15 mouse cellular contexts compared by ENCODE assay signal in the genomic region with DNA sequence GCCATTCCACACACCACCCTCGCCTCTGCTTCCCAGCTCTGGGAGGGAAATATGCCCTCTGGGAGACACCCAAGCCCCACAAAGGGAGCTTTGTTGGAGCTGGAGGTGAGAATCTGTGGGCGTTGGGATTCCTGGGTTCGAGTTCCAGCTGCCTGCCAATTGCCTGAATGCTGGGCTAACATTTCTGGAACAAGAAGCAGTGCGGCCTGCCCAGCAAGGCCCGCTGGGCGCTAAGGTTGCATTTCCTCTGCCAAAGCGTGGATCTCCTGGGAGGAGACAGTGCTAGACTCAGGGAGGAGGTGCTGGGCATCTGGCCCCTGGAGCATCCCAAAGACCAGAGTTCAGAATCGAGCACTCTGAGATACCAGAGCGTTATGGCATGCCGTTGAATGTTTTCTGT. TPM values are rescaled to one million over a fixed set of nuclear protein-coding genes. Genes with fewer than 3 reads are reported as not detected.
DNase-seq lines count a peak whose midpoint lies in the region; ATAC-seq and TF ChIP-seq lines count a peak whose summit lies in the region.
"Had no signal": no experiment of that assay in that cellular context is flagged by ENCODE, and none has a peak within 500 bp of the region (broad histone marks: within the 10 kb centered on the region; RNA-seq: fewer than 3 reads in every experiment).

No protein-coding gene starts in this region.

- H3K4me2 ChIP-seq in embryonic facial prominence, embryonic 13.5 days = no peak overlapping the region
- H3K4me2 ChIP-seq: embryonic facial prominence, embryonic 12.5 days; hindbrain, embryonic 15.5 days had no signal

- intact Hi-C loops in gastrocnemius, postnatal 14 days (cut with DNase I; ENCODE audit: low total_unique reads) = loop anchor here (10.0 kb wide), 1 partner anchor 95 kb away; no protein-coding TSS in a partner anchor

- DNase-seq in embryonic facial prominence, embryonic 10.5 days (ENCODE audit: low spot score) = no peak
- DNase-seq in layer of hippocampus, adult 8-10 months (ENCODE audit: low spot score in 2 of 2) = peak; percentile 7 to 11
- DNase-seq in layer of hippocampus, adult 9-11 months = no peak
- peak; percentile 61 for DNase-seq in brain, embryonic 14.5 days (ENCODE audit: low read depth)
- DNase-seq in gastrocnemius, postnatal 14 days = peak; percentile 48
- DNase-seq in urinary bladder, adult 2 months (ENCODE audit: low spot score) = no peak
- DNase-seq: lung, adult 18-20 months had no signal

- no peak overlapping the region for H3K9ac ChIP-seq in embryonic facial prominence, embryonic 13.5 days
- H3K9ac ChIP-seq: embryonic facial prominence, embryonic 12.5 days; hindbrain, embryonic 15.5 days had no signal

- ATAC-seq in embryonic facial prominence, embryonic 13.5 days (ENCODE audit: insufficient number of reproducible peaks, insufficient read depth, low FRiP score, low TSS enrichment, low read depth) = no peak
- ATAC-seq in megakaryocyte progenitor cell, adult 5-6 weeks (replicated peaks; ENCODE audit: poor library complexity) = no peak
- ATAC-seq: activated CD4-positive, CD25-positive, alpha-beta regulatory T cell, adult 4 months had no signal

- WGBS in embryonic facial prominence, embryonic 13.5 days = 59% methylated on average over 10 of the region's 10 CpGs
- WGBS in embryonic facial prominence, embryonic 10.5 days = 67% methylated on average over 10 of the region's 10 CpGs

- peaks cover 64% of the 10 kb centered on the region for H3K4me1 ChIP-seq in embryonic facial prominence, embryonic 13.5 days
- H3K4me1 ChIP-seq in embryonic facial prominence, embryonic 10.5 days = peaks cover 70% of the 10 kb centered on the region

- H3K4me3 ChIP-seq in embryonic facial prominence, embryonic 13.5 days = no peak overlapping the region
- H3K4me3 ChIP-seq in embryonic facial prominence, embryonic 10.5 days = no peak overlapping the region
- H3K4me3 ChIP-seq: embryonic facial prominence, embryonic 12.5 days; hindbrain, embryonic 15.5 days; layer of hippocampus, adult 2 months; myocyte had no signal

- no peaks in the 10 kb centered on the region for H3K27me3 ChIP-seq in embryonic facial prominence, embryonic 13.5 days
- H3K27me3 ChIP-seq in embryonic facial prominence, embryonic 10.5 days (replicated peaks; ENCODE audit: low read depth, poor library complexity, severe bottlenecking) = no peaks in the 10 kb centered on the region
- H3K27me3 ChIP-seq: embryonic facial prominence, embryonic 12.5 days; hindbrain, embryonic 15.5 days had no signal

- peaks cover 11% of the 10 kb centered on the region; the same call in 1 of the 2 replicates for H3K36me3 ChIP-seq in embryonic facial prominence, embryonic 13.5 days
- peaks cover 47% of the 10 kb centered on the region for H3K36me3 ChIP-seq in embryonic facial prominence, embryonic 10.5 days (replicated peaks)
- H3K36me3 ChIP-seq: hindbrain, embryonic 15.5 days had no signal

- H3K9me3 ChIP-seq in embryonic facial prominence, embryonic 13.5 days = no peaks in the 10 kb centered on the region
- no peaks in the 10 kb centered on the region for H3K9me3 ChIP-seq in embryonic facial prominence, embryonic 10.5 days
- H3K9me3 ChIP-seq: embryonic facial prominence, embryonic 12.5 days; hindbrain, embryonic 15.5 days had no signal

- H3K27ac ChIP-seq in embryonic facial prominence, embryonic 13.5 days = peak overlapping the region; percentile 60
- no peak overlapping the region; the same call in 1 of the 2 replicates for H3K27ac ChIP-seq in embryonic facial prominence, embryonic 10.5 days (replicated peaks)
- H3K27ac ChIP-seq: embryonic facial prominence, embryonic 12.5 days; hindbrain, embryonic 15.5 days; layer of hippocampus, adult 2 months; stomach, postnatal 0 days had no signal

- no peak for TF ChIP-seq CTCF in brain, embryonic 14.5 days (IDR thresholded peaks at IDR 0.05; ENCODE audit: borderline replicate concordance, extremely low read depth, insufficient read depth, insufficient read length)

- no peak for TF ChIP-seq POLR2A in brain, embryonic 14.5 days (IDR thresholded peaks at IDR 0.05; ENCODE audit: borderline replicate concordance, extremely low read depth, insufficient read depth, insufficient read length, poor library complexity, severe bottlenecking)

RNA-seq across cellular contexts. Expression of gene Tcf7l2, which starts 38.3 kb away (rescaled TPM):
- polyA plus RNA-seq in embryonic facial prominence, embryonic 13.5 days (2015; fragmentation: Nextera tagmentation; extraction: Ambion mirVana) = 142 and 157 TPM in 2 replicates
- 94.5 and 111 TPM in 2 replicates for polyA plus RNA-seq in embryonic facial prominence, embryonic 10.5 days (2016; fragmentation: Nextera tagmentation; extraction: Ambion mirVana)
- total RNA-seq in layer of hippocampus, adult 8-10 months (2022) = 10 to 100 TPM in 2 of 4 experiments, 1 to 10 TPM in 2; 7.6 to 12.1 (median 9.9) TPM
- 222 and 296 TPM in 2 replicates for polyA plus RNA-seq in brain, embryonic 14.5 days (2012; rRNA removed)
- 10 to 100 TPM; 10.7 to 12.9 TPM for total RNA-seq in gastrocnemius, postnatal 14 days (2021)
- polyA plus RNA-seq in urinary bladder, adult 2 months (2012; rRNA removed) = 15.7 and 23.2 TPM in 2 replicates
- 3.6 and 6.2 TPM in 2 replicates for total RNA-seq in megakaryocyte progenitor cell, adult 5-6 weeks (2015)
- 0.37 and 0.71 TPM in 2 replicates for total RNA-seq in megakaryocyte progenitor cell, adult 5-6 weeks (2017)

Comparison
In these comparisons a context has a peak if more than half of its experiments do, and no peak if none do; other contexts are left out.
1. DNase-seq: peak in layer of hippocampus, adult 8-10 months (2 of 2), brain, embryonic 14.5 days (single experiment) and gastrocnemius, postnatal 14 days (single experiment); none in embryonic facial prominence, embryonic 10.5 days (single experiment), layer of hippocampus, adult 9-11 months (single experiment) and urinary bladder, adult 2 months (single experiment).